In the genomic region with DNA sequence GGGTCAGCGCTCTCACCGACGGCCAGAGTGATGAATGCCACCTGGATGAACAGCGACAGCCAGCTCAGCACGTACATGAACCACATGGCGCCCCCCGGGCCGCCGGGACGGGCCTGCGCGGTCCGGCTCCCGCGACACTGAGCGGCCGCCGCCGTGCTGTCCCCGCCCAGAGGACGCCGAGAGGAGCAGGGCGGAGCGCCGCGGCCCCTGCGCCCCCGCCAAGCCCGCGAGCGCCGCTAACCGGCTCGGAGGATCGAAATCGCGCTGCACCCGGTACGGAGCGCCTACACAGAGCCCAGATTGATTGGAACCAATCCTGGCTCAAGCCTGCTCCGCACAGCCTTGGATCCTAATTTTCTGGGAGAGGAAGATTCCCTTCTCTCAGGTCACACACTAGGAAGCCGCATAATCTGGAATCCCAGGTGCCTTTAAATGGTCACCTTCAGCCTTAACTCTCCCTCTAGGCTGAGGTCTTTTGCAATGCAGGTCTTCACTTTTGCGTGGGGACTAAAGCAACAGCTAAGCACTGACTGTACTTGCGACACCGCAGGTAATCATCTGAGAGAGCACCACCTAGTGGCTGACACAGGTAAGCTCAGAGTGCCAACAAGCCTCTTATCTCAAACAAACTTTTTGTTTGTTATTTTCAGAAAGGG, we compare ENCODE assay signal across 8 mouse cellular contexts. TPM values are rescaled to one million over a fixed set of nuclear protein-coding genes. Genes with fewer than 3 reads are reported as not detected.
DNase-seq lines count a peak whose midpoint lies in the region; ATAC-seq and TF ChIP-seq lines count a peak whose summit lies in the region.

Gene Tex261 (minus strand): TSS at position 176 of the 656 bp plus-strand sequence.

- H3K4me3 ChIP-seq in hindbrain, embryonic 13.5 days, result peak within 1 kb of the TSS; percentile 93

- POLR2A ChIA-PET in Patski (lab: Charles Lee), result interaction anchor here (0.6 kb wide), 1 partner anchor 607 kb away, joined by 3 read pairs; no protein-coding TSS in a partner anchor

- H3K27me3 ChIP-seq in Patski, result no peaks in the 10 kb centered on the region
- H3K27me3 ChIP-seq in hindbrain, embryonic 13.5 days, result 0 out of 2 replicates have a peak, but pooled peaks cover 3% of the 10 kb centered on the region

- peak; percentile 70 for DNase-seq in Patski (ENCODE audit: low read depth, low spot score)
- peak; percentile 92 to 94 for DNase-seq in cerebellum, postnatal 14 days
- peak; percentile 80 to 86 for DNase-seq in frontal cortex, postnatal 14 days (ENCODE audit: low spot score in 2 of 2)
- peak; percentile 86 to 88 for DNase-seq in layer of hippocampus, postnatal 25 days (ENCODE audit: extremely low spot score in 1 of 2, low spot score in 1 of 2)
- peak; percentile 91 for DNase-seq in lung, postnatal 25 days (ENCODE audit: low spot score)
- DNase-seq in retina, embryonic 14.5 days (ENCODE audit: low spot score), result peak; percentile 93
- DNase-seq in thymus, postnatal 4 days, result peak; percentile 94

- CTCF ChIA-PET in Patski (lab: Charles Lee), result interaction anchor here (0.6 to 2.1 kb wide), 16 partner anchors 9 to 86 kb away, joined by 3 to 8 read pairs (median 5); partner anchors contain the start of gene Ankrd53

- peaks cover 30% of the 10 kb centered on the region for H3K4me1 ChIP-seq in hindbrain, embryonic 13.5 days (replicated peaks)

- peak within 1 kb of the TSS; percentile 87 for H3K27ac ChIP-seq in hindbrain, embryonic 13.5 days

- WGBS in hindbrain, embryonic 13.5 days, result under 1% methylated on average over 45 of the region's 45 CpGs

- ATAC-seq in Patski, result peak; percentile 87
- peak; percentile 95 for ATAC-seq in hindbrain, embryonic 13.5 days (ENCODE audit: low FRiP score)

- peak within 1 kb of the TSS; percentile 97 for H3K9ac ChIP-seq in hindbrain, embryonic 13.5 days

- no peak for TF ChIP-seq CTCF in Patski (IDR thresholded peaks at IDR 0.05)

- in situ Hi-C loops in Patski (cut with MboI; ENCODE audit: low pct_unique_long_range_greater_than_20kb), result loop anchor here (5.0 kb wide), 1 partner anchor 83 kb away; no protein-coding TSS in a partner anchor

- peak within 1 kb of the TSS; percentile 76 for H3K4me2 ChIP-seq in hindbrain, embryonic 13.5 days

- H3K36me3 ChIP-seq in hindbrain, embryonic 13.5 days, result peaks cover 22% of the 10 kb centered on the region

- H3K9me3 ChIP-seq in hindbrain, embryonic 13.5 days, result no peaks in the 10 kb centered on the region

RNA-seq across cellular contexts. Expression of gene Tex261, which starts in this region (rescaled TPM):
- 92.7 TPM for polyA plus RNA-seq in Patski (2021)
- polyA plus RNA-seq in hindbrain, embryonic 13.5 days (2015; fragmentation: Nextera tagmentation; extraction: Ambion mirVana), result 63.5 and 65.5 TPM in 2 replicates
- 10 to 100 TPM; 50.3 to 59.0 TPM for total RNA-seq in layer of hippocampus, postnatal 25 days (2021)

Comparison
In these comparisons a context has a peak if more than half of its experiments do, and no peak if none do; other contexts are left out.
1. Peak in every context shown above with its lines: DNase-seq, ATAC-seq, H3K4me3 ChIP-seq and H3K27ac ChIP-seq.